Mouse (Mus musculus) brain, adult 2 months (tissue): ENCODE results near the gene Hoxa11.

Experiments
- DNase-seq: peaks from one replicate; pipeline ENCODE4 v3.0.0; 2011; ENCODE audit warnings: low read depth, low spot score

The Hoxa11 gene

DNA sequence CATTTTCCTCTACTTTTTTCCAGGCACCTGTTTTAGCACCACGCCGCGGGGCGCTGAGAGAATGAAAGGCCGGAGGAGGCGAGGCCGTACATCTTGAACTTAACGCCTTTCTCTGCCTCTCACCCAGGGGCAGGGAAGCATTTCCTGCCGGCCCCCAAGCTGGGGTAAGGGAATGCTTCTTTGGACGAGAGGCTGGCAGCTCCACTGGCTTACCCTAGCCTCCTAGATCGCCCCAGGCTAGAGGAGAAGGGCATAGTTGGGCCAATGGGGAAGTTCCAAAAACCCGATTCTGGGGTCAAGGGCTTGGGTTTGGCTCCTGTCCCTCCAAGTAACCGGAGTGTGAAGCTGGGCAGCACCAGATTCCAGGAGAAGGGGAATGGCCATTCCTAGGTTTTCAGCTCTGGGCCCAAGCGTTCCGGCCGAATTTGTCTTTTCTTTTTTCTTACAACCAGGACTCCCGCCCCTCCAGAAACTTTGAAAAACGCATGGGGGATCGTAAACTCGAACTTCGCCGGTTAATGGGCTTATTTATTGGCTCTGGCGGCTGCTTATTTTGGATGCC is 12.5 kb downstream of the Hoxa11 start:
- DNase-seq = no peak

DNA sequence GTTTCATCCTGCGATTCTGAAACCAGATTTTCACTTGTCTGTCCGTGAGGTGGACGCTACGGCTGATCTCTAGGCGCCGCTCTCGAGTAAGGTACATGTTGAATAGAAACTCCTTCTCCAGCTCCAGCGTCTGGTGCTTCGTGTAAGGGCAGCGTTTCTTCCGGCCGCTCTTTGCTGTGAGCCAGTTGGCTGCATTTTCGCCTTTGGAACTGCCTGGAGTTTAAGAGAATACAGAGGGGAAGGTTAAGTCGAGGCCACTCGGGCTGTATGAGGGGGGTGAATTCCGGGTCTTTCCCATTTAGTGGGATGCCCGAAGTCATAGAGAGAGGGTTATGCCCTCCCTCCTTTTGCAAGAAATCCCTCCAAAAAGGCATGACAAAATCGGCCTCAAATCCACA is 13.0 kb downstream of the Hoxa11 start:
- no peak for DNase-seq

DNA sequence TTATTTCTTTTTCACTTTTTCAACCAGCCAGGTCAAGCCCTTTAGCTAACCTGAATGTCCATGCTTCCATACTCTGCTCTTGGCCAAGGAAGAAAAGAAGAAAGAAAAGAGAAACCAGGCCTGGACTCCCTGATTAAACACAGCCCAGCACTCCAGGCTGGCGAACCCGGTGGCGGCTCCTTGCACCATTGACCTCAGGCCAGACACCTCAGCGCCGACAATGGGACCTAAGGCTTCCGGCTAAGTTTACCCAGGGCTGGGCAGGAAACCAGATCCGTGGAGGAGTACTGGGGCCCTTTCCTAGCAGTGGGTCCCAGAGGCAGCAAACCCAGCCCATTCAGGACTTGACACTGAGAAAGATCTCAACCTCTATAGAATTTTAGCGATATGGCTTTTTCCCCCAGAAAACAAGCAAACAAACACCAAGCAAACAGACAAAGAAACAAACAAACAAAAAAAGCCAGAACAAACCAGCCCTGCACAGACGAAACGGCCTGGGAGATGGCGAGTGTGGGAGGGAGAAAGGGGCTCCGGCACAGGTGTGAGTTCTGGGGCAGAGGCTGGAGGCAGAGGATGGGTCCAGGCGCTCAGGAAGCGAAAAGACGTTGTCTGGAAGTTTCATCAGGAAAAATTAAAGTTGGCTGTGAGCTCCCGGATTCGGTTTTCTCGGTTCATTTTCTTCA is 13.6 kb downstream of the Hoxa11 start:
- no peak for DNase-seq

DNA sequence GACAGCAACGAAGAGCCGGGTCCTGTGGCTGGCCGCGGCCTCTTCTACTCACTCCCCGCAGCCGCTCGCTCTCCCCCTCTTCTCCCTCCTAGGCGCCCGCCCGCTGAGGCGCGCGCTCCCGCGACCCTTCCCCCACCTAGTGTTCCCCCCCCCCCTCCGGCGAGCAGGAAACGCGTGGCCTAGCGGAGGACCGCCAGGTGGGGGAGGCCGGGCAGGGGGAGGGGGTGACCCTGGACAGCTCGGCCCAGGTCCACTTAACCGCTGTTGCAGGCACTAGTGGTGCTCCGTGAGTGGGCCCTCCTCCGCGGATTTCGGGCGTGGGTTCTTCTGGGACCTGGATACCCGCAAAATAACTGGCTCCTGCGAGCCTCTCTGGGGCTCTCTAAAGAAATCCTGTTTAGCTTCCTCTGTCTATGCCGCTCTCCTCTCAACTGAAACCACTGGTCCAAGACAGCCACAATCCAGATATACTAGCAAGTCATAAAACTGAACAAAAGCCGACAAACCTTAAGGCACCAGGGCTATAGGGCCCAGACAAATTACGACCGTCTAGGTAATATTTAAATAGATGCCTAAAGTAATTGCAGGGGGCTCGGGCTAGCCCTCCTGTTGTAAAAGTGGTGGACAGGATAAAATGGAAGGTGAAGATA is 15.0 kb downstream of the Hoxa11 start, which contains the start of gene Hoxa9:
Hoxa9 (minus strand) TSS at position 574 of the 650 bp plus-strand sequence.
- no peak for DNase-seq

- DNase-seq = no peak
These were observed 15.8 kb downstream of the Hoxa11 start for GRCm38 (mm10) chr6:52229558-52230416.

DNA sequence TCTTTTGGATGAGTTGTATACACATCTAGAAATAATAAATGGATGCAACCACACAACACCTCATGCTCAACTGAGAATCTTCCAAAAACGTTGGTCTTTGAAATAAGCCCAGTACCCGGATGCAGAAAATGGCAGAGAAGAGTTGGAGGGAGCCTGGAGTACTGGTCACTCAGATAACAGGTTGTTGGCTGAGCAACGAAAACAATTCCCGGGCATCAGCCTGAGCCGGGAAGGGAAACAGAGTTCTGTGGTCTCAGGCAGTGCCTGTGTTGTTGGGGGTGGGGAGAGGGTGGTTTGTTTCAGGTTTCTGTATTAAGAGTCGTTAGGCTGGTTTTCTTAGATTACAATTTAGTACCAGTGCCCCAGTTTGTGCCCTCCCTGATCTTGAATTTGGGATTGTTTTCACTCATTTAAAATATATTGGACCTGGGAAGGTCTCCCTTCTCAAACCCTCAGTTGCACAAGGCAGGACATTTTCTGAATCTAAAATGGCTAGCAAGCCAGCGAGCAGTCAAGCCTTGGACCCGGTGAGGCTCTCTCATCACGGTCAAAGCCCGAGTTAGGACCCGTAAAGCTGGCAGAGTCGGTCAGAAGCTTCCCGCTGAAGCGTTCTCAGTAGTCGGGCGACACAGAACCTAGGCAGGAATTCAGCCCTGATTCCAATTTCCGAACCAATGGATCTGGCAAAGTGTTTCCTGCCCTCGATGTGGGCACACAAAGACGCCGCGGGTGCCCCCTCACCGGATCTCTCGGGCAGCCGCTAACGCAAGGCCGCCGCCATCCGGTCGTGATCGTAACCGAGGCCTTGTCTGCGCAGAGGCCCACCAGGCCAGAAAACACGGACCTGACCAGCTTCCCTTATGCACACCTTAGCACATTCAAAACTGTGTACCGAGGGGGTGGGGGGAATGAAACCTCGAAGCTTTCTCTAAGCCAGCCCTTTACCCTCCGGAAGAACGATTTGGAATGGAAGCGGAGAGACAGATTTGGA is 16.8 kb downstream of the Hoxa11 start:
- no peak for DNase-seq

- DNase-seq = no peak
These were observed 18.0 kb downstream of the Hoxa11 start for GRCm38 (mm10) chr6:52227470-52228222.

DNA sequence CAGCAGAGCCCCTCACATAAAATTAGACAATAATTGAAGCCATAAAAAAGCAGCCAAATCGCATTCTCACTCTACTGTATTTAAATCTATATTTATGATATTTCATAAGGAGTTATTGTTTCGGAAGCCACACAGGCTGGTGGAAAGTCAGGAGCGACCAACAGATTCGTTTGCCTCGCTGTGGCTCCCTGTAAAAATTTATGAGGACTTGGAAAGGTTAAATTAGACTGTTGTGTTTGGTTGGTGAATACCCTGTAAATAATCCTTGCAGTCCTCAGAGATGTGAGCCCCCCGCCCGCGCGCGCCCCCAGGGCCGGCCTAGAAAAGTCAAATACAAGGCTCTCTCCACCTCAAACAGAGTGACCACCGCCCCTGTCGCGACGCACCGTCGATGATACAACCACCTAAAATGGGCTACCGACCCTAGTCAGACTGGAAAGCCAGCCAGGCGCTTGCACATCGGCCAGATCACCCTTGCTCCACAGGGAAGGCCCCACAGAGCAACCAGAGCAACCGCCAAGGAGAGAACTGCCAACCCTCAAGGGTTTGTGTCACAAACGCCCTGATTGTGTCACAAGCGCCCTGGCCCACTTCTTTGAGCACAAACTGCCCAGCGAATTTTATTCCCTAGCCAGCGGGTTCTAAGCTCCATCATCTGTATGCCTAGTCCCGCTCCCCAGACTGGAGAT is 18.9 kb downstream of the Hoxa11 start:
- no peak for DNase-seq

DNA sequence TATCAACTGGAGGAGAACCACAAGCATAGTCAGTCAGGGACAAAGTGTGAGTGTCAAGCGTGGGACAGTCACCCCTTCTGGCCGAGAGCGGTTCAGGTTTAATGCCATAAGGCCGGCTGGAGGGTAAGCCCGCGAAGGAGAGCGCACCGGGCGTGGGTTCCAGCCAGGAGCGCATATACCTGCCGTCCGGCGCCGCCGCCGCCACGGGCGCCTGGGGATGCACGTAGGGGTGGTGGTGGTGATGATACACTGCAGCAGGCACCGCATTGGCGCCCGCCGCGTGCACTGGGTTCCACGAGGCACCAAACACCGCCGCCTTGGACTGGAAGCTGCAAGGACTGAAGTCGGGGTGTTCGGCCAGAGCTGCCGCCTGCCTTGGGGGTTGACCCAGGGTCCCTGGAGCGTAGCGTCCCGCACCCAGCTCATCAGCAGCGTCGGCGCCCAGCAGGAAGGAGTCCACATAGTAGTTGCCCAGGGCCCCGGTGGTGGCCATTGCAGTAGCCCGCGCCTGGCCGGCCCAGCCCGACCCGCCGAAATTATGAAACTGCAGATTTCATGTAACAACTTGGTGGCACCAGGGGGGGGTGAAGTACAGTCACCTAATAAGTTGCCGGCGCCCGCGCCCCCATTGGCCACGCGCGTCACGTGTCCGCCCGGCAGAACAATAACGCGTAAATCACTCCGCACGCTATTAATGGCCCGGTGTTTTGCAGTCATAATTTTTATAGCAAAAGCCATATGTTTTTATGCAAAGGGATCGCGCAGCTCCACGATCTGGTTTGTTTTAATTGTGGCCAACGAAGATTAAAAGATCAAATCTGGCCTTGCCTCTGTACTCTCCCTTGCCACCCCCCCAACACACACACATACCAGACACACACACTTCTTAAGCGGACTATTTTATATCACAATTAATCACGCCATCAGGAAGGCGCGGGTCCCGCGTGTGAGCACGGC is 19.7 kb downstream of the Hoxa11 start:
- DNase-seq = no peak

DNA sequence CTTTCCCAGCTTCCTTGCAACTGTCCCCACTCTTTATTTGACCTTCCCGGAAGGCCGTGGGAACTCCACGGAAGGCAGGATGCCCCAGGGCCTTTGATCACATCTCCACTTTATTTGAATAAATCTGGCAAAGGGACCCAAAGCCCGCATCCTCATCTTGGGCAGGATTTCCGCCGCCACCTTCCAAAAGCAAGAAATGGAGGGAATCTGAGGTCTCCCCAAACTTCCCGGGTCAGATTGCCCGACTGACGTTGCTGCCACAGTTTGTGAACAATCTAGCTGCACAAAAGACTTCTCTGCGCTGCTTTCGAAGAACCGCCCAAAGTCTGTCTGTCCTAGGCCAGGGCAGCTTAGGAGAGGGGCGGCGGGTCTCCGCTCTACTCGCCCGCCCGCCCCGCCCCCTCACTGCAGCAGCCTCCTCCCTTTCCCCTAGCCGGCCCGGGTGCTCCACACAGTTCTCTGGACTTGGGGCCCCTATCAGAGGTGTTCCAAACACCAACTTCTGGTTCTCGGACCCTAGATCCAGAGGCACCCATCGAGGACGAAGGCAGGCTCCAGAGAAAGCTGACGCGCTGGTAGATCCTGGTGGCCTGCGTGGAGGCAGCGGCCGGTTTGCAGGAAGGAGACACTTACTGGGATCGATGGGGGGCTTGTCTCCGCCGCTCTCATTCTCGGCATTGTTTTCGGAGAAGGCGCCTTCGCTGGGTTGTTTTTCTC is 20.6 kb downstream of the Hoxa11 start:
- DNase-seq = no peak

- DNase-seq = no peak
These were observed 21.5 kb downstream of the Hoxa11 start for GRCm38 (mm10) chr6:52223939-52224760.

DNA sequence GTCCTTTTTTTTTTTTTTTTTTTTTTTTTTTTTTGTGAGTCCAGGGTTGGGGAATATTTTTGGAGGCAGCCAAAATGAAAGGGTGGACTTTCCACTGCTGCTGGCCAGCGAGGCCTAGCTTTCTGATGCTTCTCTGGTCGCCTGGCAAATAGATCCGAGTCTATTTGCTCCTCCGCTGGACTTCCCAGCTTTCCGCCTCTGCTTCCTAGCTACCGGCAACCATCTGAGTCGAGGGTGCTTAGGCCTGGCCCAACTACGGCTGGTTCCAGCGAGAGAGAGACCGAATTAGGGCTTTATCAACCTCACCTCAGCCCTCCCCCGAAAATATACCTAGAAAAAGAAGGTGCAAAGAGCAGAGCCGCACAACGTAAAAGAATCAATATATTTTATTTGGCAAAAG is 22.9 kb downstream of the Hoxa11 start:
- DNase-seq = no peak

DNA sequence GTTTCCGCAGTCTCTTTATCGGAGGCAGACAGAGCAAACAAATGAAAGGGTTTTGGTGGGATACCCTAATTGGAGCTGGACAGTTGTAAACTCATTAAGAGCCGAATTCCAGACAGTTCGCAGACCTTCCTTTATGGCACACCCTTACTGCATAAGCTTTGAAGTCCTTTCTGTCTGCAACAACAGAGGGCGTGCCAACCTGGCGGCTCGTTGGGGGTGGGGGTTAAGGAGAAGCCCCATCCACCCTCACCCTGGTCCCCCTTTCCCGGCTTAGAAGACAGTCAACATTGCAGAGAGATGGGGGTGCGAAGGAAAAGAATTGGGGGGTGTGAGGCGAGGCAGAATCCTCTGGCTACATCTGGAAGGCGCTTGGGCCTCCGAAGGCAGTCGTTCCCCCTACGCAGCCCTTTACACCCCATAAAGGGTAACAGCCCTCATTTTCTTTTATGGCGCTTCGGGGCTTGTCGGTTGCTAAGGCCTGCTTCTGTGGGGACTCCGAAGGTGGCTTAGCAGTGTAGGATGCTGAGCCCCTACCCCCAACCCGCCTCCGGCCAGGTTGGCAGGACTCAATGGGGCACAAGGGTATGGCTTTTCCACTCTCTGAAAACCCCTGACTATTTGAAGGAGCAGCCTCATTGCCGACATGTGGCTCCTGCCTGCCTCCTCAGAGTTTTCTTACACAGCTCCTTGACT is 23.5 kb downstream of the Hoxa11 start:
- no peak for DNase-seq

DNA sequence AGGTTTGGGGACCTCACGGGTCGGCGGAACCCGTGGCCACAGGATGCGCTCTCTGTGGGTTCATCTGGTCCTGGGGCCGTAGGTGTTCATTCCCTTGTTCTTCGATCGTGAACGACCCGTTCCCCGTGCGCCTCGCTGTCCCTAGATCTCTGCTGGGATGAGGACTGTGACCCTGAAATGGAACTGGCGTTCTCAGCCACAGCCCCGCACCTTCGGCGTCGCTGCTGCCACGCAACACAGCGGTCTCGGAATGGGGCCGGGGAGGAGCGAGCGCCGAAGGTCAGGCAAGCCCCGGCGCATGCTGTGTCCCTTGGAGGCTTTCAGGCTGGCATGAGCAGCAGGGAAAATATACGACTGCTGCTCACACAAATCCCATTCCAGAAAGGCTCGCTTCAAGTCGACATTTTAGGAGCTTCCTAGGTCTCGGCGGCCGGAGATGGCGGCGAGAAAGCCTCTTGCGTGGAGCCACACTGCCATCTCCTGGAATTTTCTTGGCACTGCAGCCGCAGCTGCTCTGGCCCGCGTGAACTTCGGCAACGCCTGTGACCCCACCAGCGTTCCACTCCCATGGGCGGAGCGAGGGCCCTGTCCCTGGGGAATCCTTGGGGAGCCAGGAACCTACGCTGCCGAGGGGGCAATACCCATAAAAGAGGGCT is 24.1 kb downstream of the Hoxa11 start, which contains the start of gene Hoxa7:
Hoxa7 (minus strand) TSS at position 518 of the 656 bp plus-strand sequence.
- peak; percentile 86 for DNase-seq

DNA sequence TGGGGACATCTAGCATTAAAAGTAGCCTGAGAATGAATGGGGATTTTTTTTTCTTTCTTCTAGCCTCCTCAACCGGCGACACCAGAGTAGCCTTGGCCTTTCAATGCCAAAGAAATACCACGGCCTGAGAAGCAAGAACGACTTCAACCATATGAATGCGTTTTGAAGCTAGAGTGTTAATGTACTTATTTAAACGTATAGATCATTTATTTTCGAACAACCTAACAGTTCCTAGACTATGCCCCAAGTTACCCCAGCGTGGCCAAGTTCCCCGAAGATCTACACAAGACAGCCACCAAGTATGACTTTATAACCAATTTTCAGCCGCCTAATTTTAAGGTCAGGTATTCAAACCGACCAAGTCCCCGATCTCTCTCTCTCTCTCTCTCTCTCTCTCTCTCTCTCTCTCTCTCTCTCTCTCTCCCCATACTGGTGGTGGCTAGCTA is 24.7 kb downstream of the Hoxa11 start:
- no peak for DNase-seq
